Mouse (Mus musculus) layer of hippocampus, adult 11-12 months (tissue): Measurements from ENCODE around the gene 2200002J24Rik.
A peak's percentile ranks its signal among the peaks of the same experiment; 100 is the strongest.

ENCODE experiments used
- DNase-seq: peaks from one replicate; pipeline ENCODE4 v3.0.0; 2022; ENCODE audit warnings: low spot score

The 2200002J24Rik gene

DNA sequence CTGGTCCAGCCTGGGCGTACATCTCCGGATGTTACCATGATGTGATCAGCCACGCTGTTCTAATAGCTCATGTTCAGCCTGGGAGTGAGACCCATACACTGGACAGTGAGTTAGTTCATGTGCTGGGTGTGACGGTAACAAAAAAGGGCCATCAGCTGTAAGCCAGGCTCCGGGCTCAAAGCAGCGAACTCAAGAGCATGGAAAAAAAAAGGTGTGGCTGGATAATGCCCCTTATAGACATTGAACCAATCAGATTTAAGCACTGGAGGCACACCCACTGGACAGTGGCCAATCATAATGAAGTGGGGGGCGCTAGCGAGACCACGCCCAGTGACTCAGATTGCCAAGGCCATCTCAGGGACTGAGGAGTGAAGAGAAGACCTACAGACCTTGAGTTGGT, at the start of gene 2200002J24Rik:
Gene 2200002J24Rik (plus strand): TSS at position 338 of the 400 bp plus-strand sequence.
- DNase-seq: no peak

DNA sequence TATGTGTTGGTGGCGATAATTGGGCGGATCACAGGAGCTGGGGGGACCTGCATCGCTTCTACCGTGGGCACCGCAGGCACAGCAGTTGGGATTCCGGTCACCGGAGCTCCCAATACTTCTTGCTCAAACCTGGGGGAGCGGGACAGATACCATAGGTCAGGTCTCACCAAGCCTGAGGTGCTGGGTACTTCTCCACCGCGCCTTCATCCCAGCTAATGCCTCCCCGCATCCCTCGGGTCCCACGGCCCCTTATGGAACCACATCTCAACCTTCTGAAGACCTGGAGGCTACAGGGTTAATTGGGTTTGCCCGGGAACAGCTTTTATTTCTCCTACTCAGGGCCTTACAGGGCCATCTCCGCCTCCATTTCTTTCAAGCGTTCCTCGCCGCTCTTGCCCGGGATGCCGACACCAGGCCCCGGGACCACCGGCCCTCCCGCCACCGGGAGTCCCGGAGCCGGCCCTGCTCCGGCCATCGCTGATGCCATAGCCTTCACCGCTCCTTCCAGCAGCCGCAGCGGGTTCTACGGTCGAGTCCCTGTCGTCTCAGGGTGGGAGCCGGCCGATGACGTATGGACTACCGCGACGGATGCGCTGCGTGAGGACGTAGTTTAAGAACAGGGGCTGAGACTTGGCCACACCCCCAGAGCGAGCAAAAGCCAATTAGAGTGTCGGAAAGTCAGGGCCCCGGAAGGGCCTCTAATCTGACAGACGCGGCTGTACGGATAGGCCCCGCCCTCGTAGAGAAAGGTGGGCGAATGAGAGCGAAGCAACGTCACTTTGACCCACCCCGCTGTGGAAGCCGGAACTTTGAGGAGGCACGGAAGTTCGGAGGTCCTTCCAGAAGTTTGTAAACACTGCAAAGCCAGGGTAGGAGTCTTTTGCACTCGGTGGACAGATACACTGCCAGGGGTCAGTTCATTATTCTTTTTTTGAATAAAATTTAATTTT, 48.9 kb upstream of the 2200002J24Rik start, which contains the start of gene Rbm42:
Gene Rbm42 (minus strand): TSS at position 727 of the 950 bp plus-strand sequence.
- peak; percentile 99 for DNase-seq

DNA sequence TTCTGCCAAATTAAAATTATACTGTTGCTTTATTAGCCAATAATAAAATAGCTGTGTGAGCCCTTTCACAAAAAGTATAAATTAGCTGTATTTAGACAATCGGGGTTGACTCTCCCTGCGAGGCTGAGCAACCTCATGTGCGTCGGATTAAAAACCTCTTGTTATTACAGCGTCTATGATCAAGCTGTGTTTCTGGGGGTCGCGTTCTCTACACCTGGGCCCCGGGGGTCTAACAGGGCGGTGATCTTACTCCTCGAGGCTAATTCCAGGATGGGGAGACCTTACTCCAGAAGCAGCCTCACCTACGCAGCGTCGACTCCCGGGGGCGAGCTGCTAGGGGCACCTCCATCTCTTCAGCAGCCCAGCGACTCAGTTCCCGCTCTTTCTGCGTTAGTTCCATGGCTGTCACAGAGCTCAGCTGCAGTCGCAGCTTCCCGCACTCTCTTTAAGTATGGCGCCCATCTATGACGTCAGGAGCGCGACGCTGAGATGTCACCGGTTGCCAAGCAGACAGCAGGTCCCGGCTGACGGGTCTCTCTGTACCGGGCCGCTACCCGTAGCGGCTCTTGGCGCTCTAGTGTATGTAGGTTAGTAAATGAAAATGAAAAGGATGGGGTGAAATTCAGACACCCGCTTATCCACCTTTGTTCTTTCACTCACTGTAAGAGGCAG, 34.1 kb upstream of the 2200002J24Rik start, which contains the start of gene Haus5:
Gene Haus5 (minus strand): TSS at position 466 of the 672 bp plus-strand sequence.
- DNase-seq: peak; percentile 94

DNA sequence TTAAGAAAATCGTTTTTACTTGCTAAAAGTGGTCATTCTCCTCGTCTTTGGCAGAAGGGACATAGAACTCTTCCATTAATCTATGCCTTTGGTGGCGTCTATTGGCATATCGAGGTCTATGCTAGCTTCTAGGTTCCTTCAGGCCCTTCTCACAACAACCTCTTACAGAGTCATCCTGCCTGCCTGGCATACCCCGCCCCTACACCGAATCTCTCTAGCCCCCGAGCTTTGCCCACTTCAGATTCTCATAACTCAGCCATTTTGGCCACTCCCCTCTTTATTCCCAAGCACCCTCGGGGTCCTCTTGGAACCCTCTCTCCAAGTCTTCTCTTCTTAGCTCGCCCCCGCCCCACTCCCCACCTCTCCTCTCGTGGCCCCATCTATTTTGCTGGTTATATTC, 33.4 kb upstream of the 2200002J24Rik start:
- no peak for DNase-seq

DNA sequence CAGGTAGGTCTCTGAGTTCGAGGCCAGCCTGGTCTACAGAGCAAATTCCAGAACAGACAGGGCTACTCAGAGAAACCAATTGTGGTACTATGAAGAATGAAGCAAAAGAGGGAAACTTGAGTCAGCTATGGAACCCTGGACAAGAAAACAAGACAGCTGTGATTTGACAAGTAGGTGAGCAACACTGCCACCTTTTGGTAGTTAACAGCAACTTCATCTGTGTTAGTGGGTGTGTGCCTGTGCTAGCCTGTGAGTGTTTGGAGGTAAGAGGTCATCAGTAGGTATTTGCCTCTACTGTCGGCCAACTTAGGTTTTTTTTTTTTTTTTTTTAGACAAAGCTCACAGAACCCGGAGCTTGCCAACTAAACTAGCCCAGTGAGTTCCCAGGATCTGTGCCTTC, 29.5 kb upstream of the 2200002J24Rik start:
- DNase-seq: no peak

DNA sequence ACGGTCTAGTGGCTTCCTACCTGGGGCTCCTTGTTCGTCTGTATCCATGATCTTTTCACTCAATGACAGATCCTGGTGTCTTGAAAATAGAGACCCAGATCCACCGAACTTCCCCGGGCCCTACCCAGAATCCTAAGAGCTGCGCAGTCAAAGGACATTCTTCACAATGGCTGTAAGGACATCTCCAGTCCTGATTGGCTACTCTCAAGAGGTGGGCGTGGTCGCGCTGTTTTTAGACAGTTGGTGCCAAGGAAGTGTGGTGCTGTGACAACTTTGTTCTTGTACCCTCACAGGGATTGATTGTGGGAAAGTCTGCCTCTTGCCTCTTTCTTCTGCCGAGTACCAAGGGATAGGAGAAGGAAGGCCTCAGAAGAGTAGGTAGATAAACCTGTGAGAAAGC, 27.2 kb upstream of the 2200002J24Rik start, which contains the start of gene Pmis2:
Gene Pmis2 (minus strand): TSS at position 126 of the 400 bp plus-strand sequence.
- DNase-seq: no peak

DNA sequence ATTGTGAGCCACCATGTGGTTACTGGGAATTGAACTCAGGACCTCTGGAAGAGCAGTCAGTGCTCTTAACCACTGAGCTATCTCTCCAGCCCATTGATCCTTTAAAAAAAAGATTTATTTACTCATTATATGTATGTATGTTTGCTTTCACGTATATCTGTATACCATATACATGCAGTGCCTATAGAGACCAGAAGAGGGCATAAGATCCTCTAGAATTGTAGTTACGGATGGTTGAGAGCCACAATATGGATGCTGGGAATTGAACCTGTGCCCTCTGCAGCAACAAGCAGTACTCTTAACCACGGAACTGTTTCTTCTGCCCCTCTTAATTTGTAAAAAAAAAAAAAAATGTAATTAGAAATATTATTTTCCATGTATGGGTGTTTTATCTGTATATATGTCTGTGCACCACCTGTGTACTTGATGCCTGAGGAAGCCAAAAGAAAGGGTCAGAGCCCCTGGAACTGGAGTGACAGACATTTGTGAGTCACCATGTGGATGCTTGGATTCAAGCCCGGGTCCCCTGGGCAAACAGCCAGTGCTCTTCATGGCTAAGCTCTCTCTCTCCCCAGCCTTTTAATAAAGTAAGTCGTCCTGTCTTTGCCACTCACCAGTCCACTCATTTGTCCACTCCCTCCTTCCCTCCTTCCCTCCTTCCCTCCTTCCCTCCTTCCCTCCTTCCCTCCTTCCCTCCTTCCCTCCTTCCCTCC, 20.3 kb upstream of the 2200002J24Rik start:
- peak; percentile 9 for DNase-seq

DNA sequence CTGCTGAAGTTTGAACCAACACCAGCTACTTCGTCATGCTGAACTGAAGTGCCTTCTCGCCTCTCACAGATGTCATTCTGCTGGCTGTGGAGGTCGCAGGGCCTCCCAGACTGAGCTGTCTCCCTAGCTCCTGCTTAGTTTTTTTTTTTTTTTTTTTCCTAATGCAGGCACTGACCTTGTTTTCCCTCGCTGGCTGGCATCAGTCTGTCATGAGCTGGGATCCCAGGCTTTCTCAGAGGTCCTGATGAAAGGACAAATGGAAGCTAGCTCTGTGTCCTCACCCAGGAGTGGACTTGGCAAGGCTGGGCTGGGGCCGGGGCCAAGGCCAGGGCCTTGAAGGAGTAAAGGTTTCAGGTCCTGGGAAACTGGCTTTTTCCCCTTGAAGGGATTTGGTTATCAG, 16.8 kb upstream of the 2200002J24Rik start:
- no peak for DNase-seq

DNA sequence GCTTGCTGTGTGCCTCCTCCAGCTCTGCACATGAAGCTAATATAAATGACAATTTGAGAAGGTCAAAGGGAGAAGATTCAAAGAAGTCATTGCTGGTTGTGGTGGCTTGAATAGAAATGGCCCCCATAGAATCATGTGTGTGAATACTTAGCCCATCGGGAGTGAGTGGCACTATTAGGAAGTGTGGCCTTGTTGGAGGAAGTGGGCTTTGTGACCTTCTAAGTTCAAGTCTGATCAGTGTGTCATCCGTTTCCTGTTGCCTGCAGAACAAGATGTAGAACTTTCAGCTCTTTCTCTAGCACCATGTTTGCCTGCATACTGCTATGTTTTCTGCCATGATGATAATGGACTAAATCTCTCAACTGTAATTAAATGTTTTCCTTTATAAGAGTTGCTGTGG, 15.3 kb upstream of the 2200002J24Rik start:
- no peak for DNase-seq

DNA sequence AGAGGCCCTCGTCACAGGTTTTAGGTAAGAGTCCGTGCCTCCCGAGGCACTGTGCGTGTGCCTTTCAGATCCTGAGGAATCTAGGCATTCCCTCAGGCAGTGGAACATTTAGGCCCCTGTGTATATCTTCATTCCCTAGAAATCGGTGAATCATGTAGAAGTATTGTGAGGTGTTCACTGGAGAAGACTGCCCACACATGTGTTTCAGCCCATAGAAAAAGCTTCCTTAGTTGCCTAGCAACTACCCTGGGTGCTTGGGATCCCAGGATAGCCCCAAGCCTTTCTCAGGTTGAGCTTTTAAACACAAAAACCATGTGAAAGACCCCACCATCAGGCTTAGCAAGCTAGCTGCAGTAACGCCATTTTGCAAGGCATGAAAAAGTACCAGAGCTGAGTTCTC, 10.4 kb upstream of the 2200002J24Rik start:
- DNase-seq: no peak

DNA sequence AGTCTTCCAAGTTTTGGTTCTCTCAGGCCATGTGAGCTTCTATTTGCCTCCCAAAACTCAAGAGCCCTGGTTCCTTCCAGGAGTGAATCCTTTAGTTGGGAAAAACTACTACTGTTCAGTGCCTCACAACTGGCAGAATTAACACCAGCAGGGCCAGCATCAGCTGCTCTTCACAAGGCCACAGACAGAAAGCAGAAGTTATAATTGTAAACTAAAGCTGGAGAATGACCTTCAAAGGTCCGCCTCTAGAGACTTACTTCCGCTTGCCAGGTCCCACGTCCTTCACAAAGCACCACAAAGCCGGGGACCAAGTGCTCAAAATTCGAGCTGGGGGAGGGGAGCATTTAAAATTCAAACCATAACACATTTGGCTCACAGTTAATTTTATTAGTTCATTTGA, 625 bp upstream of the 2200002J24Rik start:
- DNase-seq: no peak

DNA sequence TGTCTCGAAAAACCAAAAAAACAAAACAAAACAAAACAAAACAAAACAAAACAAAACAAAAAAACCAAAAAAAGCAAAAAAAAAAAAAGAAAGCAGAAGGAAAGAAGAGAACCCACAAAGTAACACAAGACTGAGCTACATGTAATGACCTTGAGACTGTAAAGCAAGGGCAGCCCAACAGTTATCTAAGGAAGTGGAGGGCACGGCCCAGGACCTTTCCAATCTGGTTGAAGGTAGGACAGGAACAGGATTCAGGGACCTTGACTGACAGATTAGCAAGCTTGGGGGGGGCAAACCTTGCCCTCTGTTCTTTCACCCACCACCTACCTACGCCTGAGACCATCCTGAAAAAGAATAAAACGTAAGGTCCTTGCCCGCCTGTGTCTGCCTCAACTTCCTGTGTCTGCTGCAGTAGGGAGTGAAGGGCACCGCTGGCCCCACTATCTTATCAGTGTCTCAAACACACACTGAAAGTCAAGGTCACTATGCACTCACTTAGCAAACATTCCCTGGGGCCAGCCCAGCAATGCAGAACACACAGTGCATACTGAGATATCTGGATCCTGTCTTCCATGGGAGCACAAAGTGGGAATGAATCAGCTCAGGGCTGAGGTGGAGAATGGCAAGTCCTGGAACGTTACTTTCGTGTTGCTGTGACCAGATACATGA, 7.6 kb downstream of the 2200002J24Rik start:
- no peak for DNase-seq

DNA sequence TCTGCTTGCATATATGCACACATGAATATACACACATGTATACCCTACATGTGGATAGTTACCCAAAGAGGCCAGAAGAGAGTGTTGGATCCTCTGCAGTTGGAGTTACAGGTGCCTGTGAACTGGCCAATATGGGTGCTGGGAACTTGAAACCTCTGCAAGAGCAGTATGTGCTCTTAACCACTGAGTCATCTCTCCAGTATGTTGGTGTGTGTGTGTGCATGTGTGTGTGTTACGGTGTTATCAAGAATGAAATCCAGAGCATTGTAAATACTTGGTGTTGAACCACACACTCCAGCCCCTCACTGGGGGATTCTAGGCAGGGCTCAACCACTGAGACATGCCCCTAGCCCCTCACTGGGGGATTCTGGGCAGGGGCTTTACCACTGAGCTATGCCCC, 8.7 kb downstream of the 2200002J24Rik start:
- DNase-seq: no peak

DNA sequence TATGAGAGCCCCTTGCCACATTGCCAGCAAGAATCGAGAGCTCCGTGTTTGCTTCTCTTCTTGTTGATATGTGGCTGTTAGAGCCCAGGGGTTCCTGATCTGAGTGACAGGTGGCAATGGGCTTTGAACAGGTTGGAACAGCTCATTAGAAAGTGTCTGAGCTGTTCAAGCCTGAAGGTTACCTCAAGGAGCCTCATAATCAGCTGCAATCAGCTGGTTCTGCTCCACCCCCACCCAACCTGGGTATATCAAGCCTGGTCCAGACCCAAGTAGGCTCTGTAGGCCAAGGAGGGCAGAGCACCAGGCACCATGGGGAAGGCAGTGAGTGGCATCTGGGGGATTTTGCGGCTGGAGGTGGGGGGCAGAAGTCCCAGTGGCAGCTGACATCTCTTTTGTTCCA, 13.2 kb downstream of the 2200002J24Rik start, which contains the start of gene Atp4a:
Gene Atp4a (plus strand): TSS at position 268 of the 400 bp plus-strand sequence.
- no peak for DNase-seq

DNA sequence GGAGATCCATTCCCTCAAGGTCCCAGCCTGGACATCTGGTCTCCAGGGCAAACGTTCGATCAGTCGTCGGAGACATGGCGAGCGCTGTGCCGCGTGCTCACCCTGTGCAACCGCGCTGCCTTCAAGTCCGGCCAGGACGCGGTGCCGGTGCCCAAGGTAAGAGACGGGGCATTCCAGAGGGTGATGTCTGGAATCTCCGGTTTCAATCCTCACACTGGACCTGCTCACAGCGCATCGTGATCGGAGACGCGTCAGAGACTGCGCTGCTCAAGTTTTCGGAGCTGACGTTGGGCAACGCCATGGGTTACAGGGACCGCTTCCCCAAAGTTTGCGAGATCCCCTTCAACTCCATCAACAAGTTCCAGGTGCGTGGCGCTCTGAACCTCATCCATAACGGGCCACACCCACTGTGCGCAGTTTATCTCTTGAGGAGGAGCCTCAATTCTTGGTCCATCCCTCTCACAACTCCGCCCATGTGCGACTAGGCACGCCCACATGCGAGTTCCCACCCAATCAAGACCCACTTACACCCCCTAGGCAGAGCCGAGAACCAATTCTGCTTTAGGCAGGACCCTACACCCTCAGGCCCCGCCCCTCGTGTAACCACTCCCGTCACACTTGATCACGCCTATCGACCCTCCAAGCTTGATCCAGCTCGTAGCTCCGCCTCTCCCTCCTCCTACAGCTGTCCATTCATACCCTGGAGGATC, 18.4 kb downstream of the 2200002J24Rik start:
- peak; percentile 49 for DNase-seq

DNA sequence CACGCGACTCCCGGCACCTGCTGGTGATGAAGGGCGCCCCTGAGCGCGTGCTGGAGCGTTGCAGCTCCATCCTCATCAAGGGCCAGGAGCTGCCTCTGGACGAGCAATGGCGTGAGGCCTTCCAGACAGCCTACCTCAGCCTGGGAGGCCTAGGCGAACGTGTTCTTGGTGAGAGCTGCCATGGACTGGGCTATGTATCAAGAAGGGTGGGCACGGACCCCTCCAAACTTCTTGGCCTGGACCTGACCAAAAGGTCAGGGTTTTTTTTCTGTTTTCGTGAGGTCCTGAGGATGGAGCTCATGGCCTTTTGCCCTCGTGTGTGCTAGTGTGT, 19.0 kb downstream of the 2200002J24Rik start:
- no peak for DNase-seq

DNA sequence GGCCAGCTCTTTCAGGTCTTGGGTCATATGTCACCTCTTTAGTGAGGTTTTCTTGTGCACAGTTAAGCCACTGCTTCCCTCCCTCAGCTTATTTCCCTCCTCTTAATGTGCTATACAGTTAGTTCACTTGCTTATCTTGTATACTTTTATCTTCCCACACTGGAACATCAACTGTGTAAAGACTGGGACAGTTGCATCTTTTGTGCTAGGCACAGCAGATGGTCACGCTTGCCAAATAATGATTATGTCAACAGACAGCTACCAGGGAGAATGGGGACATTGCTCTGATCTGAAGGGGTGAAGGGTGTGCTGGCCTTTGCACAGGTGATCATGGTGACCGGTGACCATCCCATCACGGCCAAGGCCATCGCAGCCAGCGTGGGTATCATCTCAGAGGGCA, 20.9 kb downstream of the 2200002J24Rik start:
- no peak for DNase-seq

DNA sequence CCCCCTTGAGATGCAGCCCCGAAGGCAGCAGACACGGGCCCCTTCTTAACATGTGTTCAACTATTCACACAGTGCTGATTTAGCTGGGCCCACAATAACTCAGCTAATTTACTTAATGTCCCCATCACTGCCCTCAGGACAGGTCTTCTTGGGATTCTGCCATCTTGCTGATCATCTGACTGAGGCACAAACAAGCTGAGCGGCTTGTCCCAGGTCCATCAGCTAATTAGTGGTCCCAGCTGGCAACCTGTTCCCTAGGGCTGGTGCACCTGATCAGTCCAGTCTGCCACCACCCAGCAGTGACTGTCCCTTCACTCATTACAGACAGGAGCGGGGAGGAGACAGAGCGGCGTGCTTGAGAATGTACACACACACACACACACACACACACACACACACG, 22.6 kb downstream of the 2200002J24Rik start:
- no peak for DNase-seq

DNA sequence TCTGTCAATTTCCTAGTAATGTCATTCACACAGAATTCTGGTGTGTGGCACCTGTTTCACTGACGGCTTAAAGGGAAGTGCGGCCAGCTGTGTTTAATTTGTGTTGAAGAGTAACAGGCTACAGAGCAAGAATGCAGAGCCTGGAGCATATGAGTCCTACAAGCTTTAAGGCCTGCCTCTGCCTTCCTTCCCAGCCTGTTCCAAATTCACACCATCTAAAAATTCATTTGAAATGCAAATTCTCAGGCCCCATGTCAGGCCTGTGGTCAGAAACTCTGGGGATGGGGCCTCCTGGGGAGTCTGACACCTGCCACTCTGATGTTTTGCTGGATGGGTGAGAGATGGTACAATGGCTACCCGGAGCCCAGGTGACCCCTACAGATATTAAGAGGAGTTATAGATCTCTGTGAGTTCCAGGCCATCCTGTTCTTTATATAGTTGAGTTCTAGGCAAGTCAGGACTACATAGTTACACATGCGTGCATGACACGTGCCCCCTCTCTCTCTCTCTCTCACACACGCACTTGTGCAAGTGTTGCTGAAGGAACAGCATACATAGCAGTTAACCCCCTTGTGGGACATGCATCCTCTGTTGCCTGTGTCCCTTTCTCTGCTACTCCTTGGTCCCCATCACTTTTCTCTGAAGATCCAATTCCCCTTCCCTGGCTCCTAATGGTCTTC, 24.7 kb downstream of the 2200002J24Rik start:
- DNase-seq: no peak

DNA sequence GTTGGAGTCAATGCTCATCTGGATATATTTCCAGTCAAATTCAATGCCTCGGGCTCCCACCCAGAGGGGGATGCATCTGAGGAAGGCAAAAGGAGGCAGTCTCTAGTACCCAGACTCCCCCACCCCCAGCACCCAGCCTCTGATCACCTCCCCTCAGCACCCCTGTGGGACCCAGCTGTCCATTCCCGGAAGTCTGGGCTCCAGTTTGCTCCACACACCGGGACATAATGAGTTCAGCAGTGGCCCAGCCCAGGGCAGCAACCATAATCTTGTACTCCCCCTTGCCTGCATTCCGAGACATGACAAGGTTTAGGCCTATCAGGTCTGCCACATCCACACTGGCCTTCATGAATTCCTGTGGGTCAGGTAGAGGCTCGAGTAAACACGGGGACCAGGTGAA, 29.5 kb downstream of the 2200002J24Rik start:
- no peak for DNase-seq
